Mouse (Mus musculus) lung, postnatal 0 days (tissue): ENCODE results near the gene Nfyc. TPM values are rescaled to one million over a fixed set of nuclear protein-coding genes. Genes with fewer than 3 reads are reported as not detected.

ENCODE experiments used
- ATAC-seq: fragments of 200-750 bp; cut with Nextera tagmentation; 2 replicates; pipeline ENCODE4 v1.8.0; 2017; ENCODE audit warnings: moderate library complexity
- DNase-seq: peaks from one replicate; pipeline ENCODE4 v3.0.0-alpha.2; 2016; ENCODE audit warnings: low spot score
- H3K27ac ChIP-seq: fragments of 300-500 bp; sonication (generic); 2 replicates; pipeline ENCODE4 v1.5.1; 2014; ENCODE audit warnings: antibody characterized with exemption, mild to moderate bottlenecking, low read length, mixed read lengths
- H3K27me3 ChIP-seq: fragments of 300-500 bp; sonication (generic); replicated peaks from 2 replicates; pipeline ENCODE4 v1.6.1; 2014; ENCODE audit warnings: low read length, mixed read lengths; ENCODE audit not compliant: insufficient read depth
- H3K36me3 ChIP-seq: fragments of 300-500 bp; sonication (generic); 2 replicates; pipeline ENCODE4 v1.6.1; 2014; ENCODE audit warnings: low read length, mixed read lengths; ENCODE audit not compliant: insufficient read depth
- H3K4me1 ChIP-seq: fragments of 300-500 bp; sonication (generic); 2 replicates; pipeline ENCODE4 v1.6.1; 2014; ENCODE audit warnings: antibody characterized with exemption, low read depth, low read length, mixed read lengths; ENCODE audit not compliant: insufficient read depth
- H3K4me2 ChIP-seq: fragments of 300-500 bp; sonication (generic); replicated peaks from 2 replicates; pipeline ENCODE4 v1.6.1; 2014; ENCODE audit warnings: low read depth, mild to moderate bottlenecking, low read length, moderate library complexity, mixed read lengths
- H3K4me3 ChIP-seq: fragments of 300-500 bp; sonication (generic); 2 replicates; pipeline ENCODE4 v1.5.1; 2014; ENCODE audit warnings: low read depth, low read length
- H3K9ac ChIP-seq: fragments of 300-500 bp; sonication (generic); replicated peaks from 2 replicates; pipeline ENCODE4 v1.6.1; 2014; ENCODE audit warnings: low read depth, mild to moderate bottlenecking
- H3K9me3 ChIP-seq: fragments of 300-500 bp; sonication (generic); 2 replicates; pipeline ENCODE4 v1.6.1; 2016; ENCODE audit warnings: low read length, mixed read lengths
- CTCF ChIP-seq: IDR thresholded peaks from 2 replicates; pipeline ENCODE4 v1.5.1; 2016; ENCODE audit warnings: antibody characterized with exemption, mild to moderate bottlenecking
- EP300 ChIP-seq: IDR thresholded peaks from 2 replicates; pipeline ENCODE4 v1.6.1; 2016; ENCODE audit warnings: antibody characterized with exemption, mild to moderate bottlenecking, control low read depth
- WGBS: fragments of 180-500 bp; shearing (Covaris S2); extraction: QIAGEN DNeasy Blood & Tissue Kit; methylation state at CpG from one replicate; pipeline ENCODE4 v1.1.7; 2014; 5-methylcytosine and 5-hydroxymethylcytosine counted together
- polyA plus RNA-seq: library from polyadenylated mRNA; unstranded; fragments of >200 nt; fragmentation: Nextera tagmentation; extraction: Ambion mirVana; gene quantifications from 2 replicates; pipeline ENCODE4 v1.2.1, GENCODE M21; 2015

Nfyc gene
- polyA plus RNA-seq, 1 experiment from 2014 or later = 54.5 TPM

DNA sequence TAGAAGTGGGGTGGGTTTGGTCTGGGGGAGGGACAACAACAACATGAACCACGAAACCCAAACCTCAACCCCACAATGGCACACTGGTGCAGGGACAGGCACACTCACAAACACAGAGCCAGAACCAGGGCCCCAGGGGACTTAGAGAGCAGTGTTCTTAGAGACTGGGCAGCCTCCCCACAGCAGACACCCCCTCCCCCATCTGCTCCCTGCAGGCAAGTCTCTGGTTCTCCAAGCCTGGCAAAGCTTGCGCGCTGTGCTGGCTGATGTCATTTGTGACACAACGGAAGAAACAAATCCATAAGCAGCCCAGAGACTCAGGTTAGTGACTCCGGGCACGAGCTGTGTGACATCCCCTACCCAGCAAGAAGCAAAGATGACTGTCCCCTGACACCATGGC lies 90.1 kb downstream of the Nfyc start:
- Histone ChIP-seq H3K9ac (no peak overlapping the region), H3K27me3 (0 out of 2 replicates have a peak, but pooled peaks cover 5% of the 10 kb centered on the region), H3K36me3 (no peaks in the 10 kb centered on the region), H3K4me1 (no peaks in the 10 kb centered on the region), H3K4me2 (no peak overlapping the region), H3K27ac (no peak overlapping the region), H3K9me3 (no peaks in the 10 kb centered on the region), H3K4me3 (no peak overlapping the region)
- TF ChIP-seq EP300 (no peak), CTCF (no peak)
- DNase-seq = no peak
- WGBS = 71% methylated on average over 6 of the region's 6 CpGs
- ATAC-seq = peak; percentile 53

DNA sequence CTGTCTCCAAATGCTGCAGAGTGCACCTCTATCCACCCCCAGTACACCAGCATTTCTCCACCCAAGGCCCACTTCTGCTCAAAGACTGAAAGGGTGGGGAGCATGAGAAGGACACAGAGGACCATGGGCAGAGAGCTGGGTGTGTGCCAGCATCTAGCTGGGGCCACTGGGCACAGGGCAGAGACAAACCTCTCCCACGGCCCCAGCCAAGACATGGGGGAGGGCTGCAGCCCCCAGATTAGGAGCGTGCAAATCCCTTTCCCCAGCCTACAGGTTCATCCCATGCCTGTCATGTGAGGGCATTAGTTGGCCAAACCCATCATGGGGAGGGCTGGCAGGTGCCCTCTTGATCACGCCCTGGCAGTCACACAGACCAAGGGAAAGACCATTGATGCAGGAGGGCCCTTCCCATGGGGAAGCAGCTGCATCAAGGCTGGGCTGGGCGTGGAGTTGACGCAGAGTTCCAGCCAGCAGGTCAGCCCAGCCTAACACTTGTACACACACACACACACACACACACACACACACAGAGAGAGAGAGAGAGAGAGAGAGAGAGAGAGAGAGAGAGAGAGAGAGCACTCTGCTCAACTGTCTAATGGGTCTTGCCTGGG lies 97.3 kb downstream of the Nfyc start:
- WGBS = 66% methylated on average over 5 of the region's 5 CpGs
- Histone ChIP-seq H3K4me3 (no peak overlapping the region), H3K36me3 (no peaks in the 10 kb centered on the region), H3K9me3 (no peaks in the 10 kb centered on the region), H3K27ac (no peak overlapping the region), H3K4me1 (peaks cover 11% of the 10 kb centered on the region; the same call in 1 of the 2 replicates), H3K4me2 (no peak overlapping the region), H3K9ac (no peak overlapping the region), H3K27me3 (peaks cover 7% of the 10 kb centered on the region; the same call in 1 of the 2 replicates)
- no peak for ATAC-seq
- TF ChIP-seq CTCF = no peak
- no peak for TF ChIP-seq EP300
- no peak for DNase-seq

DNA sequence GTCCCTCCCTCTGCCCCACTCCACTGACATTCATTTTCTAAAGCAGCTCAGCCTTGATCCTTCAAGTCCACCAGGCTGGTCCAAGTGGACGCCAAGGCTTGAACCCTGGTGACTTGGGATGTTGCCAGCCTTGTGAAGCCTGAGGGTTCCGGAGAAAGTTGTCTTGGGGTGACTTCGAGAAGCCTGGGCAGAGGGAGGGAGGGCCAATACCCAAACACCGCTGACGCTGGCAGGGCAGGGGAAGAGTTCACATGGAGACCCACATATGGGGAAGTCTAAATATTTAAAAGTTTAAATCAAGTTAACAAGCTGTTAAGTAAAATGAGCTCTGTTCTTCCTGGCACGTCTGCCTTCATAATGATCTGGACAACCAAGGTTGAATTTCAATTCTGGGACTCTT lies 98.6 kb downstream of the Nfyc start:
- Histone ChIP-seq H3K4me3 (no peak overlapping the region), H3K9ac (no peak overlapping the region), H3K36me3 (no peaks in the 10 kb centered on the region), H3K9me3 (no peaks in the 10 kb centered on the region), H3K27ac (no peak overlapping the region), H3K4me2 (no peak overlapping the region), H3K4me1 (peaks cover 11% of the 10 kb centered on the region; the same call in 1 of the 2 replicates), H3K27me3 (peaks cover 7% of the 10 kb centered on the region; the same call in 1 of the 2 replicates)
- TF ChIP-seq CTCF = no peak
- TF ChIP-seq EP300 = no peak
- 46% methylated on average over 6 of the region's 6 CpGs for WGBS
- ATAC-seq (no peak), DNase-seq (no peak)

DNA sequence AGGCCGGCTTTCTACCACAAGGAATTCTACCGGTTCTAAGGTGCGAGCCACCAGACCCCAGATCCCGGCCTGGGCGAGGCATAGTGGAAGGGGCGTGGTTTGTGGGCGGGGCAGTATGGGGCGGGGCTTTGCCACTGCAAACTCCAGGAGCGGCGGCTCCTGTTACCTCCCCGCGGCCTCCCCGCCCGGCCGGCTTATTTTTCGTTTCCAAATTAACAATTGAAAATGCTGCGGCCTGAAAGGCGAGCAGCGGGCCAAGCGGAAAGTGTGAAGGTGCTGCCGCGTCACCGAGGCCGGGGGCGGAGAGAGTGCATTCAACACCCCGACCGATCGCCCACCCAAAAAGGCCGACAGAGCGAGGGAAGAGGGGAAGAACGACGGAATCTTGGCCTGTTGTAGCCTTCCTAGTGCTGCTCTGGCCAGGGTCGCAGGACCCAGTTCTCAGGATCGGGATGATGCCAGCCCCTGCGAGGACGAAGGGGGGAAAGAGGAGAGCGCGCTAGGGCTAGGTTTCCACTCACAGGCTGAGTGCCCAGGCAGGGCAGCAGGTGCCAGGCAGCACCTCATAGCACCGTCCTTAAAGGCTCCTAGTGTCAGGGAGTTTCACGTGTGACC lies 100.2 kb downstream of the Nfyc start:
- Histone ChIP-seq H3K36me3 (no peaks in the 10 kb centered on the region), H3K27me3 (peaks cover 7% of the 10 kb centered on the region; the same call in 1 of the 2 replicates), H3K4me1 (peaks cover 11% of the 10 kb centered on the region; the same call in 1 of the 2 replicates), H3K4me2 (peak overlapping the region; percentile 94), H3K27ac (no peak overlapping the region), H3K9me3 (no peaks in the 10 kb centered on the region), H3K9ac (peak overlapping the region; percentile 36), H3K4me3 (peak overlapping the region; percentile 45)
- DNase-seq = peak; percentile 71
- TF ChIP-seq CTCF (no peak), EP300 (no peak)
- ATAC-seq = peak; percentile 85
- 2% methylated on average over 40 of the region's 40 CpGs for WGBS

DNA sequence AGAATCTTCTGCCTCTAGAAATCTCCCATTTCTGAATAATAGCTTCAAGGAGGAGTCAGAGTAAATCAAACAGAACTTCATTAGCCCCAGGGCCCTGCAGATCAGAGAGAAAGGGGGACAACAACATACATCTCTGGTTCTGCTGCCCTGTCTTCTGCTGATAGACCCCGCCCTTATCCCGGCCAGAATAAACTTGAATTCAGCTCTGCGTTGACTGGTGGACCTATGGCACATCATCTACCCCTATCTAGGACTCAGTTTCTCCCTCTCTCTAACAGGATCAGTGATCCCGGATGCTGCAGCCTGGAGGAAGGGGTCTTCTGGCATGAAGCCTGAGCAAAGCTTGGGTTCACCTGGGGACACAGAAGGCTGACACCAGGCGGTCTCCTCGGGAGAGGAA lies 100.8 kb downstream of the Nfyc start:
- ATAC-seq = no peak

DNA sequence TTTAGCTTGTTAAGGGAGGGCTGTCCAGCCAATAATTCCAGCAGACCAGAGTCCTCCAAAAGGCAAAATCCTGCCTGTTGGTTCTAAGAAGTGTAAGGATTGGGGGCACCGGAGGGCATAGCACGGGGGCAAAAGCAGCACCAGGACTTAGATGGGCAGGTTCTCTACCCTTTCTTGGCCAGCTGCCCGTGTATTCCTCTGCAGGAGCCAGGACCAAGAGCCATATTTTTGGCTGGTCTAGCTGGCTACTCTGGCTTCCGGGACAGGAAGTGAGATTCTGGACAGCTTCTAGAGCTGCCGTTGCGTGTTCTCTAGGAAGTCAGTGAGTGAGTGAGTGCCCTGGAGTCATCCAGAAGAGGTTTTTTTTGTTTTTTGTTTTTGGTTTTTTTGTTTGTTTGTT lies 101.2 kb downstream of the Nfyc start:
- no peak overlapping the region for H3K9ac ChIP-seq
- peak; percentile 72 for DNase-seq
- H3K4me1 ChIP-seq = peaks cover 11% of the 10 kb centered on the region; the same call in 1 of the 2 replicates

More for the DNA sequence above, 100.8 kb downstream of the Nfyc start:
- Histone ChIP-seq H3K27ac (no peak overlapping the region), H3K4me2 (peak overlapping the region; percentile 94), H3K36me3 (no peaks in the 10 kb centered on the region), H3K9ac (peak overlapping the region; percentile 36; the same call in 1 of the 2 replicates), H3K27me3 (peaks cover 7% of the 10 kb centered on the region; the same call in 1 of the 2 replicates), H3K4me1 (peaks cover 11% of the 10 kb centered on the region; the same call in 1 of the 2 replicates), H3K9me3 (no peaks in the 10 kb centered on the region), H3K4me3 (peak overlapping the region; percentile 45)
- no peak for DNase-seq
- 21% methylated on average over 6 of the region's 6 CpGs for WGBS
- no peak for TF ChIP-seq CTCF

More for the DNA sequence above, 101.2 kb downstream of the Nfyc start:
- no peaks in the 10 kb centered on the region for H3K9me3 ChIP-seq
- no peaks in the 10 kb centered on the region for H3K36me3 ChIP-seq
- no peak for TF ChIP-seq CTCF
- no peak for TF ChIP-seq EP300
- no peak overlapping the region for H3K4me2 ChIP-seq
- H3K27ac ChIP-seq = no peak overlapping the region
- WGBS = 22% methylated on average over 6 of the region's 6 CpGs
- no peak for ATAC-seq
- no peak overlapping the region for H3K4me3 ChIP-seq
- peaks cover 7% of the 10 kb centered on the region; the same call in 1 of the 2 replicates for H3K27me3 ChIP-seq
